Mouse (Mus musculus) hindbrain, embryonic 12.5 days (tissue): ENCODE data around the gene St6galnac3. TPM values are rescaled to one million over a fixed set of nuclear protein-coding genes. Genes with fewer than 3 reads are reported as not detected.

Experiments
- ATAC-seq: fragments of 200-750 bp; cut with Nextera tagmentation; 2 replicates; pipeline ENCODE4 v1.8.0; 2017; ENCODE audit warnings: moderate TSS enrichment; ENCODE audit not compliant: low FRiP score
- H3K27ac ChIP-seq: fragments of 300-500 bp; sonication (generic); 2 replicates; pipeline ENCODE4 v1.5.1; 2016; ENCODE audit warnings: mild to moderate bottlenecking
- H3K27me3 ChIP-seq: fragments of 300-500 bp; sonication (generic); 2 replicates; pipeline ENCODE4 v1.6.1; 2016; ENCODE audit warnings: mild to moderate bottlenecking
- H3K36me3 ChIP-seq: fragments of 300-500 bp; sonication (generic); 2 replicates; pipeline ENCODE4 v1.6.1; 2016; ENCODE audit warnings: mild to moderate bottlenecking
- H3K4me1 ChIP-seq: fragments of 300-500 bp; sonication (generic); 2 replicates; pipeline ENCODE4 v1.6.1; 2016
- H3K4me2 ChIP-seq: fragments of 300-500 bp; sonication (generic); replicated peaks from 2 replicates; pipeline ENCODE4 v1.6.1; 2016; ENCODE audit warnings: mild to moderate bottlenecking
- H3K4me3 ChIP-seq: fragments of 300-500 bp; sonication (generic); 2 replicates; pipeline ENCODE4 v1.5.1; 2016; ENCODE audit warnings: mild to moderate bottlenecking
- H3K9ac ChIP-seq: fragments of 300-500 bp; sonication (generic); 2 replicates; pipeline ENCODE4 v1.6.1; 2016; ENCODE audit warnings: mild to moderate bottlenecking, moderate library complexity
- H3K9me3 ChIP-seq: fragments of 300-500 bp; sonication (generic); replicated peaks from 2 replicates; pipeline ENCODE4 v1.6.1; 2016; ENCODE audit warnings: mild to moderate bottlenecking
- WGBS: fragments of 180-500 bp; shearing (Covaris S2); methylation state at CpG from one replicate; pipeline ENCODE4 v1.1.7; 2016; 5-methylcytosine and 5-hydroxymethylcytosine counted together
- polyA plus RNA-seq: library from polyadenylated mRNA; unstranded; fragments of >200 nt; fragmentation: Nextera tagmentation; extraction: Ambion mirVana; gene quantifications from 2 replicates; pipeline ENCODE4 v1.2.1, GENCODE M21; 2016

Gene St6galnac3
- polyA plus RNA-seq, 1 experiment from 2014 or later: 40.8 TPM

DNA sequence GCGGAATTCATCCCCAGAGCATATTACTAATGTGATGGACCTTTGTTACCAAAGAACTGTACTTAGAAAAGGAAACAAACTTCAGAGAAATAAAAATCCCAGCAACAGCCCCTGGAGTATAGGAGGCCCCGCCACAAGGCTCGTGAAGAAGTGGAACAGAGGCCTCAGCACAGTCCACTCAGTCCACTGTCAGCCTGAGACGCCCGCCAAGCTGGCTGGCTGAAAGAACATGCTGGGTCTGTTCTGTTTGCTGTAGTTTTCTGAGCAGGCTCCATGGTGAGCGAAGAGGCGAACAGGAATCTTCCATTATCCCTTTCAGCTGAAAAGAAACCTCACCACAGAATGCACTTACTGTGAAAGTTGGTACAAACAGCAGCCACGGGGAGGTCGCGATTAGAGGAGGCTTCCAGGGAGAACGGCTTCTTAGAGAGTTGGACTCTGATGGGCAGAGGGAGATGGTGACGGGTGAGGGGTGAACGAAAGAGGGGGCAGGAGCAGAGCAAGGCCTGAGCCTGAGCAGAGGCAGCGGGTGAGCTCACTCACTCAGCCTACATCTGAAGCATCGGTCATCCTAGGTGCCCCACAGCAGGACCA lies 65.3 kb downstream of the St6galnac3 start:
- Histone ChIP-seq H3K4me3 (no peak overlapping the region), H3K4me1 (peaks cover 32% of the 10 kb centered on the region), H3K4me2 (no peak overlapping the region), H3K9ac (0 out of 2 replicates have a peak overlapping the region, but pooled peaks have one; percentile 19), H3K9me3 (no peaks in the 10 kb centered on the region), H3K27me3 (no peaks in the 10 kb centered on the region), H3K36me3 (no peaks in the 10 kb centered on the region), H3K27ac (0 out of 2 replicates have a peak overlapping the region, but pooled peaks have one; percentile 0)
- peak; percentile 36 for ATAC-seq
- 44% methylated on average over 15 of the region's 15 CpGs for WGBS

DNA sequence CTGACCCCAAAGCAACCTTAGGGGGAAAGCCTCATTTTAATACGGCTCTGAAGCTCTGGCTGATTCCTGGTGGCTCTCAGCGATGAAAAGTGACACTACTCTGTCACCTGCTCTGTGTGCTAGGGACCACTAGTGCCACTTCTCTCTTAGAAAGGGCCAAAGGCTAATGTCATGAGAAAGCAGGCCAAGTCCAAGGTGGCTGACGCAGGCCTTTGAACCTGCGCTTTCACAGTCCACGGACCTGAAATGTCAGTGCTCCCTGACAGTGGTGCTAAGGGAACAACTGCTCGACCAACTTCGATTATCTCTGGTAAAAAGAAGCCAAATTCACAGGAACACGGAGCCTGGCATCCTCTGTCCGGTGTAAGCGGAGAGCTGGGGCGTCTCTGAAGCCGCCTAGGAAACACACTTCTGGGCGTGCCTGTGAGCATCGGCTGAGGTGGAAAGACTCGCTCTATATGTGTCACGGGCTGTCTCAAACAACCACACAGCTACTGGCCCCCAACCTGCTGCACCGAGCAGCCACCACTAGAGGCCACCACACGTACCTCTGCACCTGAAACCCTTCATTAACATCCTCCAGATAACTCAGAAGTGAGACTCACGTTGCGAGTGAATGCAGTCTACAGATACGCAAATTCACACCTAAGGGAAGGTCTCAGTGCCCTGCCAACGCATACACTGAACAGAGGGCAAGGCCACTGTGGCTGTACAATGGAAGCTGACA lies 66.8 kb downstream of the St6galnac3 start:
- Histone ChIP-seq H3K4me2 (no peak overlapping the region), H3K4me3 (no peak overlapping the region), H3K27me3 (no peaks in the 10 kb centered on the region), H3K4me1 (peaks cover 32% of the 10 kb centered on the region), H3K9ac (no peak overlapping the region), H3K36me3 (no peaks in the 10 kb centered on the region), H3K27ac (no peak overlapping the region), H3K9me3 (no peaks in the 10 kb centered on the region)
- WGBS: 78% methylated on average over 22 of the region's 22 CpGs
- no peak for ATAC-seq

DNA sequence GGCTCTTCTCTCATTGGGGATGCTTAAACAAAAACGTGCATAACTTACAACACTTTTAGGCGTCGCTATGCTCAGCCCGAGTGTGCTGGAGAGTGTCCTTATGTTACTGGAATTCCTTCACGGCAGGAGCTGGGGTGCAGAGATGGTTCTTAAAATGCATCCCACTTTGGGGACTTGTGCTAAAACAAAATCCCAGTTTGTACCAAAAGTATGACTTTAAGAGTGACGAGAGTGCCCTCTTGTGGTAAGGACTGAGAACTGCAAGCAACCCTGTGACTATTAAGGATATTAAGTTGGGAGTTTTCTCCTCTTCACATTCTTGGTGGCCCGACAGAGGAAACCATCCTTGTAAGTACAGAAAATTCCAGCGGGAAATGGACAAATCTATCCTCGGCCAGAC lies 69.9 kb downstream of the St6galnac3 start:
- no peak overlapping the region for H3K4me2 ChIP-seq
- H3K27ac ChIP-seq: no peak overlapping the region
- ATAC-seq: 0 out of 2 replicates have a peak, but pooled peaks have one; percentile 22
- H3K27me3 ChIP-seq: no peaks in the 10 kb centered on the region
- H3K4me3 ChIP-seq: no peak overlapping the region
- peaks cover 40% of the 10 kb centered on the region for H3K4me1 ChIP-seq
- no peaks in the 10 kb centered on the region for H3K36me3 ChIP-seq
- no peak overlapping the region for H3K9ac ChIP-seq
- no peaks in the 10 kb centered on the region for H3K9me3 ChIP-seq
- WGBS: 21% methylated on average over 9 of the region's 9 CpGs

DNA sequence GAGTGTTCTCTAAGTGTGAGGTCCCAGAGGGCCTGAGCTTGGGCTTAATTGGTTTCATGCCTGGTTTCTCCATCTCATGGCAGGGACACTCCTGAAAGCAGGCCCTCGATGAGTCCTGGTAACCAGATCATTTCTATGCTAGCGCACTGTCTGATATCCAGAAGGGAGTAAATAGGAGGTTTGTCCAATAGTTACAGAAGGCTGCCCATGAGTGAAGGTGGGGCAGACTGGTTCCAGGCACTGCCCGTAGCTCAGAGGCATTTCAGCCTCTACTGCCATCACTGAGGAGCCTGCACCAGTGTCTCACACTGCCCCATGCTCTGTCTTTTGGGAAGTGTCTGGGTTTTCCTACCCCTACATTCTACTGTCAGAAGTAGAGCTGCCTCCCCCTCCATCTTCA lies 72.1 kb downstream of the St6galnac3 start:
- Histone ChIP-seq H3K9me3 (no peaks in the 10 kb centered on the region), H3K4me2 (no peak overlapping the region), H3K4me3 (no peak overlapping the region), H3K9ac (no peak overlapping the region), H3K4me1 (peaks cover 35% of the 10 kb centered on the region), H3K27me3 (no peaks in the 10 kb centered on the region), H3K27ac (no peak overlapping the region), H3K36me3 (no peaks in the 10 kb centered on the region)
- WGBS: 60% methylated on average over 3 of the region's 3 CpGs
- ATAC-seq: no peak

DNA sequence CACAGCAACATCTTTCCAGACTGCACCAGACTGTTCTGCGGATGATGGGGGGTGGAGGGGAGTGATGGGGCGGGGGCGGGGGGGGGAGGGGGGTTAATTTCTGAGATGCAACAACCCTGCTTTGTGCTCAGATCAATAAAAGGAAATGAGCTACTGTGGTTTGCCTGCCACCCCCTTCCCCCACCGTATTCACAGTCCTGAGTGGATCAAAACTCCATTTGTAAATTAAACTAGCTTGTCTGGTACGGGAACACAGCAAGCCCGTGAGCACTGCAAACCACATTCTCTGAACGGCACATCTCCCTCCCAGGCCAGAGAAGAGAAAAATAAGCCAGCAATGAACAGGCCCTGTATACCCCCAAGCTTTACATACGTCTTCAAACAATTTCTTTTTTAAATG lies 76.3 kb downstream of the St6galnac3 start:
- Histone ChIP-seq H3K4me2 (no peak overlapping the region), H3K27ac (no peak overlapping the region), H3K4me1 (peaks cover 45% of the 10 kb centered on the region), H3K36me3 (no peaks in the 10 kb centered on the region), H3K27me3 (no peaks in the 10 kb centered on the region), H3K9ac (no peak overlapping the region), H3K4me3 (no peak overlapping the region), H3K9me3 (no peaks in the 10 kb centered on the region)
- no peak for ATAC-seq
- WGBS: 64% methylated on average over 8 of the region's 8 CpGs

DNA sequence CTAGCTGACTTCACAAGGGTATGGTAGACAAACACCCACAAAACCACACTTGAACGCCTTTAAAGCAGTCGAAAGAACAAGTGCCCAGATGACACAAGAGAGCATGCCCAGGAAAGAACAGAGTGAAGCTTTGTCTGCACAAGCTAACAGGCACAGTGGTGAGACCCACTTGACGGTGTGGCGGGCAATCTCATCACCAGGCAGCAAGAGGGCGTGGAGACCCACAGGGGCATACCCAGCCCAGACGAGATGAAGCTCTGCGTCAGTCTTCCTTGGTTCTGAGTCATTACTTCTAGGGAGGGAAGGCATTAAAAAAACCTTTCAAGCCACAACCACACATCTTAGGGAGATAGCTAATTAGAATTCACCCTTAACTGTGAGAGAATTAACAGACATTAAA lies 79.2 kb downstream of the St6galnac3 start:
- peaks cover 40% of the 10 kb centered on the region for H3K4me1 ChIP-seq

DNA sequence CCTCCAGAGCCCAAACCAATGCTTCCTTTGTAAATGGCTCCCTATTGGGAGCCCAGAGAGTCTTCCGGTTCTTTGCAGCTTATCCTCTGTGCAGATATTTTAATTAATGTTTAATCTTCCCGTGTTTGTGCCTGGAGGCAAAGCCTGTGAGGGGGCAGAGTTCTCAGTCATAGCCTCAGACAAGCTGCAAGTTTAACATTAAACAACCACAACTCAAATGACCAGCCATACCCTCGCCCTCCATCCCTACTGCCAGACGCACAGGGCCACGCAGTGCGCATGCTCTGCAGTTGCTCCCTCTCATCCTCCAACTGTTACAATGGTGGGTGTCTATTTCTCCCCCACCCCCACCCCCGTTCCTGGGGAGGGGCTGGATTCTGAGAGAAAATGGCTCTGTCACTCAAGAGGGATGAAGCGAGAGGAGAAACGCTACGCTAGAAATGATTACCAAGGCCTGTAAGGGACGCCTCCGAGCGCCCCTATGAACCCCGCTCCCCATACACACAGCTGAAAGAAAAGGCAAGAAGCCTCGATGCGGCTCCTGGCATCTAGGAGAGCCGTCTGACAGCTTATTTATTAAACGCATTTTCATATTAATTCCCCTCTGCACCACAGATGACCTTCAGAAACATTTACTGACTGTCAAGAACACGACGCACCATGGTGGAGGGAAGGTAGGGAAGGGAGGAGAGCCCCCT lies 81.0 kb downstream of the St6galnac3 start:
- H3K27ac ChIP-seq: peak overlapping the region; percentile 56
- no peaks in the 10 kb centered on the region for H3K36me3 ChIP-seq
- no peak overlapping the region for H3K4me3 ChIP-seq
- peak; percentile 55 for ATAC-seq
- no peak overlapping the region for H3K4me2 ChIP-seq
- no peaks in the 10 kb centered on the region for H3K27me3 ChIP-seq
- peaks cover 39% of the 10 kb centered on the region for H3K4me1 ChIP-seq
- no peaks in the 10 kb centered on the region for H3K9me3 ChIP-seq
- H3K9ac ChIP-seq: no peak overlapping the region
- 63% methylated on average over 20 of the region's 20 CpGs for WGBS

More for the DNA sequence above, 79.2 kb downstream of the St6galnac3 start:
- Histone ChIP-seq H3K4me3 (no peak overlapping the region), H3K9me3 (no peaks in the 10 kb centered on the region), H3K9ac (no peak overlapping the region), H3K27ac (no peak overlapping the region), H3K4me2 (no peak overlapping the region), H3K27me3 (no peaks in the 10 kb centered on the region), H3K36me3 (no peaks in the 10 kb centered on the region)
- no peak; the same call in 1 of the 2 replicates for ATAC-seq
- 68% methylated on average over 7 of the region's 7 CpGs for WGBS

DNA sequence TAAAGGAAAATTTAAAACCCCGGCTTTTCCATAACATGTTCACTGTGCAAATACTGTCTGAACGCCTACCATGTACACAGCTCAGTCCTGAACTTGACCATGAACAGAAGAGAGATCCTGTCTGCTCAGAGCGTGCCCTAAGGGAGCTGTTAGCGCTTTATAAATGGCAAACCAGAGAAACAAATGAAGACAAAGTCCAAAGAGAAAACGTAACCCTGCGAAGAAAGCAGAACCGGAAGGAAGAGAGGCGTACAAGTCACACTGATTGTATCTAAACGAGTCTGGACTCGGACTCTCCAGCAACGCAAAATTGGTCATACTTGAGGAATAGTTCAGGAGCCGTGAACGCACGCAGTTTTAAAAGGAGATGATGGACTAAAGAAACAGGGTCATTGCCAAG lies 82.1 kb downstream of the St6galnac3 start:
- Histone ChIP-seq H3K4me1 (peaks cover 31% of the 10 kb centered on the region), H3K4me3 (no peak overlapping the region), H3K36me3 (no peaks in the 10 kb centered on the region), H3K4me2 (no peak overlapping the region), H3K9me3 (no peaks in the 10 kb centered on the region), H3K9ac (no peak overlapping the region), H3K27me3 (no peaks in the 10 kb centered on the region), H3K27ac (no peak overlapping the region)
- 92% methylated on average over 14 of the region's 14 CpGs for WGBS
- ATAC-seq: no peak

DNA sequence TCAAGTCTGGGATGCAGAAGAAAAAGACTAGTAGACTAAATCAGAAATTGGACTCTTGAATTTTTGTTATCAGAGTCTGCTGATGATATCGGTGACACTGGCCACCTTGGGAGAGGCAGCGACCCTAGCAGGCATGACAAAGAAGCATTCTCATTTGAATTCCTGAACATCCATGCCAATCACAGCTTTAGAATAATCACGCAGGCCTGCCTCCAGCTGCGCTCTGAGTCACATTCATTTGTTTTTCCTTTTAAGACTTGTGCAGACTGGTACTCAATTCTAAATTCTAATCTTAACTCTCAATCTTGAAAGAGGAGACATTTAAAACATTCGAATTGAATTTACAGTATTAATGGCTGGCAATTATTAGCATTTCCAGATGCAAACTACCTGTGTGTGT lies 83.2 kb downstream of the St6galnac3 start:
- ATAC-seq: no peak
- Histone ChIP-seq H3K27me3 (no peaks in the 10 kb centered on the region), H3K4me1 (peaks cover 31% of the 10 kb centered on the region), H3K4me2 (no peak overlapping the region), H3K4me3 (no peak overlapping the region), H3K9ac (no peak overlapping the region), H3K36me3 (no peaks in the 10 kb centered on the region), H3K27ac (0 out of 2 replicates have a peak overlapping the region, but pooled peaks have one; percentile 40), H3K9me3 (no peaks in the 10 kb centered on the region)
- 47% methylated on average over 5 of the region's 5 CpGs for WGBS

DNA sequence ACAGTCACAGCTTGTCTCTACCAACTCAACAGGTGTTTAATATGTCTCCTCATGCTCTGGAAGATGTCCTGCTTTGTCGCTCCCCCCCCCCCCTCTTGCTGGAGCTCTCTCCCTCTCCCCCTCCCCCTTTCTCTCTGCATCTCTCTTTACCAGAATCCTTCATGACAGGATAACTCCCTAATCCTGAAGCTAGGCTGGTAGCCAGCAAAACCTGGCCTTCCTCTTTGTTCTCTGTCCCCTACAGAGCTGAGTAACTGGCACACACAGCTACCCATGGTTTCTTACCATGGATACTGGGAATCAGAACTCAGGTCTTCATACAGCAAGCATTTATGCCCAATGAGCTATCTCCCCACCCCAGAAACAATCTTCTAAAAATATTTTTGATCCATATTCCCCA lies 87.6 kb downstream of the St6galnac3 start:
- Histone ChIP-seq H3K4me1 (peaks cover 20% of the 10 kb centered on the region), H3K4me2 (no peak overlapping the region), H3K27ac (no peak overlapping the region), H3K9ac (no peak overlapping the region), H3K4me3 (no peak overlapping the region), H3K36me3 (no peaks in the 10 kb centered on the region), H3K27me3 (no peaks in the 10 kb centered on the region), H3K9me3 (no peaks in the 10 kb centered on the region)
- ATAC-seq: no peak
- 80% methylated on average over 1 of the region's 1 CpGs for WGBS

DNA sequence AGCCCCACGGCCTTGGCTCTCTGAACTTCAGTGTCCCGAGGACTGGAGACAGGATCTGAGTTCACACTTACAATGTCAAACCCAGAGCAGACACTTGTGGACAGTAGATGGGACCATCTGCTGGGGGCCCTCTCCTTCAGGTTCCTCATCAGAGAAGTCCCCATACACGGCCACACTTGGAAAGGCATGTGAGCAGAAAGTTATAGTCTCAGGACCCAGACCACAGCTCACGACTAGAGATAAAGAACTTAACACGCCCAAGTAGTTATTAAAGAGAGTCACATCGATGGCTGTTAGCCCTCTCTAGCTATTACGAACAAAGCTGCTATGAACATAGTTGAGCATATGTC lies 88.2 kb downstream of the St6galnac3 start:
- H3K36me3 ChIP-seq: no peaks in the 10 kb centered on the region
- no peak overlapping the region for H3K9ac ChIP-seq
- no peaks in the 10 kb centered on the region for H3K27me3 ChIP-seq
- H3K4me3 ChIP-seq: no peak overlapping the region
- WGBS: 75% methylated on average over 7 of the region's 7 CpGs
- ATAC-seq: no peak
- H3K4me2 ChIP-seq: no peak overlapping the region
- peaks cover 17% of the 10 kb centered on the region for H3K4me1 ChIP-seq
- no peaks in the 10 kb centered on the region for H3K9me3 ChIP-seq
- H3K27ac ChIP-seq: peak overlapping the region; percentile 18; the same call in 1 of the 2 replicates

DNA sequence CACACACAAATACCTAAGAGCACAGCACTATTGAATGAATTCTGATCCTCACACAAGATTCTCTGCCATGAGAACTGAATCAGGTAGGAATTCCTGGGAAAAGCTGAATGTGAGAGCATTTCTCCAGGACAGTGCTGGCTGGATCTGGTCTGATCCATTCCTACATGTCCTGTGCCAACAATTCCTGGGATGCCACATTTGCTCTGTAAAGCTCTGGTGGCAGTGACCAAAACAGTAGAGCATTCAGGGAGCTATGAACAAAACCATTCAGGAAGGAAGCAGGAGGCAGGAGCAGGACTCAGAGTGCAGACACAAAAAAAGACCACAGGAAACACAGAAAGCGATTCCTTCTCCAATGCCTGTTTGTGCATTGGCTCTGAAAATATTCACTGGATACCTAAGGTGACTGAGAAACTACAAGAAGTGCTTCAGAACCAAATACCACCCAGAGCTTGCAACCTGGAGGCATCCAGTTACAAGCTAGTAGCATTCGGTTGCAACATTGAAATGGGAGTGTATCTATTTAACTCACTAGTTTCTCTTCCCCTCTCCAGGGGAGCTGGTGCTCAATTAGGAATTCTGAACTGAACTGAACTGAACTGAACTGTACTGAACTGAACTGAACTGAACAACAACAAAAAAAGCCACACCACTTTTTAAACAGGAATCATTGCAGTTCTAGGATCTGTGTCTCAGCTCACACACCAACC lies 88.7 kb downstream of the St6galnac3 start:
- Histone ChIP-seq H3K4me1 (peaks cover 12% of the 10 kb centered on the region; the same call in 1 of the 2 replicates), H3K4me3 (no peak overlapping the region), H3K36me3 (no peaks in the 10 kb centered on the region), H3K9ac (no peak overlapping the region), H3K27me3 (no peaks in the 10 kb centered on the region), H3K27ac (peak overlapping the region; percentile 46; the same call in 1 of the 2 replicates), H3K9me3 (no peaks in the 10 kb centered on the region), H3K4me2 (no peak overlapping the region)
- 67% methylated on average over 2 of the region's 2 CpGs for WGBS
- no peak for ATAC-seq
